29 mouse cellular contexts compared by ENCODE assay signal in the genomic region with DNA sequence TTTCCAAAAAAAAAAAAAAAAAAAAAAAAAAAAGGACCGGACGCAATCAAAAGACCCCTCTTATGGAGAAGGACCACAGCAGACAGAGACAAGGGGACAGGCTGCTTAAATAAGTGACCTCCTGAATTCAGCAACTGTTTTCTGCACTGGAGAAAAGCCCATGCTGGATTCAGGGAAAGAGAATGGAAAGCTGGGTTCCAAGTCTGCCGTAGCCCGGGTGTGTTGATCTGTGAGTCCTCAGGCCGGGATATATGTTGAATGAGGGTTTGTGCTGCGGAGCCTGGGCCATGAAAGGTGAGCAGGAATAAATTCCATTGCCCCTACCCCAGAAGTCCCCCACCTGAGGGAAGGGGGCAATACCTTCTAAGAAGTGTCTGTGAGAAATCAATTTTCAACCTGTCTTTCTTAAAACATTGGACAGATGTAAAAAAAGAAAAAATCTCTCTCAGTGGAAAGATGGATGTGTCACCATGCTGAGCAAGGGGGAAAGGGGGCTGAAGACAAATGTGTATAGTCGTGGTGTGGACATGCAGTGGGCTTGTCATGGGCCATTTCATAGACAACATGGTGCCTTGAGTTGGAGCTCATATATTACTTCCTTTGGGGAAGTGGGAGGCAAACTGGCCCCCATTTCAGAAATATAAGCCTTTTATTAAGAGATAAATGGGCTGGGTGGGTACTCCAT. TPM values are rescaled to one million over a fixed set of nuclear protein-coding genes. Genes with fewer than 3 reads are reported as not detected.
DNase-seq lines count a peak whose midpoint lies in the region; ATAC-seq and TF ChIP-seq lines count a peak whose summit lies in the region.
"Had no signal": no experiment of that assay in that cellular context is flagged by ENCODE, and none has a peak within 500 bp of the region (broad histone marks: within the 10 kb centered on the region; RNA-seq: fewer than 3 reads in every experiment).

No protein-coding gene starts in this region.

- no peaks in the 10 kb centered on the region for H3K36me3 ChIP-seq in heart, embryonic 13.5 days
- H3K36me3 ChIP-seq in midbrain, embryonic 10.5 days, result peaks cover 20% of the 10 kb centered on the region
- no peaks in the 10 kb centered on the region for H3K36me3 ChIP-seq in midbrain, postnatal 0 days (ENCODE audit: insufficient read depth, low read length)
- no peaks in the 10 kb centered on the region for H3K36me3 ChIP-seq in limb, embryonic 13.5 days
- H3K36me3 ChIP-seq: embryonic facial prominence, embryonic 12.5 days; G1E; hindbrain, embryonic 12.5 days; neural tube, embryonic 12.5 days had no signal

- peak overlapping the region; percentile 69 for H3K4me3 ChIP-seq in gastrocnemius, adult 2 months
- H3K4me3 ChIP-seq in heart, embryonic 13.5 days, result peak overlapping the region; percentile 14; the same call in 1 of the 2 replicates
- peak overlapping the region; percentile 48 for H3K4me3 ChIP-seq in midbrain, embryonic 10.5 days
- H3K4me3 ChIP-seq in midbrain, postnatal 0 days (ENCODE audit: low read depth, low read length), result no peak overlapping the region
- H3K4me3 ChIP-seq in limb, embryonic 13.5 days, result no peak overlapping the region
- H3K4me3 ChIP-seq: embryonic facial prominence, embryonic 12.5 days; erythroblast, embryonic 14.5 days; hindbrain, embryonic 12.5 days; left cerebral cortex, adult 2 months; neural tube, embryonic 12.5 days had no signal

- intact Hi-C loops in gastrocnemius, adult 2 months (cut with DNase I), result no loop called here

- no peak for DNase-seq in gastrocnemius, adult 2 months
- no peak for DNase-seq in gastrocnemius, postnatal 4 days (ENCODE audit: low spot score in 2 of 2)
- no peak for DNase-seq in heart, adult 8-10 months (ENCODE audit: low spot score)
- DNase-seq in midbrain, embryonic 10.5 days (ENCODE audit: low spot score), result peak; percentile 50
- DNase-seq in midbrain, postnatal 0 days (ENCODE audit: low spot score), result no peak
- DNase-seq: B cell, adult 2 months; cerebellum, adult 9-10 months; right cerebral cortex, postnatal 25 days; spleen, adult 18-20 months had no signal

- peak overlapping the region; percentile 86 for H3K27ac ChIP-seq in gastrocnemius, adult 2 months
- H3K27ac ChIP-seq in heart, embryonic 13.5 days (replicated peaks), result peak overlapping the region; percentile 79
- peak overlapping the region; percentile 85 for H3K27ac ChIP-seq in midbrain, embryonic 10.5 days (replicated peaks)
- no peak overlapping the region for H3K27ac ChIP-seq in midbrain, postnatal 0 days (ENCODE audit: low read depth, low read length)
- no peak overlapping the region for H3K27ac ChIP-seq in limb, embryonic 13.5 days
- H3K27ac ChIP-seq: embryonic facial prominence, embryonic 12.5 days; hindbrain, embryonic 12.5 days; kidney, postnatal 0 days; left cerebral cortex, adult 2 months; macrophage; neural tube, embryonic 12.5 days had no signal

- no peak for TF ChIP-seq CTCF in gastrocnemius, adult 2 months (IDR thresholded peaks at IDR 0.05)
- no peak for TF ChIP-seq CTCF in midbrain, postnatal 0 days (IDR thresholded peaks at IDR 0.05)

- no peaks in the 10 kb centered on the region for H3K27me3 ChIP-seq in heart, embryonic 13.5 days (replicated peaks)
- peaks cover 9% of the 10 kb centered on the region; the same call in 1 of the 2 replicates for H3K27me3 ChIP-seq in midbrain, embryonic 10.5 days (ENCODE audit: low read depth, poor library complexity, severe bottlenecking)
- H3K27me3 ChIP-seq in midbrain, postnatal 0 days (ENCODE audit: insufficient read depth, low read length), result no peaks in the 10 kb centered on the region
- no peaks in the 10 kb centered on the region for H3K27me3 ChIP-seq in limb, embryonic 13.5 days
- H3K27me3 ChIP-seq: CH12.LX; hindbrain, embryonic 12.5 days had no signal

- peak overlapping the region; percentile 40 for H3K4me2 ChIP-seq in heart, embryonic 13.5 days
- H3K4me2 ChIP-seq in midbrain, postnatal 0 days (ENCODE audit: low read depth, low read length, poor library complexity, severe bottlenecking), result no peak overlapping the region
- no peak overlapping the region for H3K4me2 ChIP-seq in limb, embryonic 13.5 days (replicated peaks)
- H3K4me2 ChIP-seq: embryonic facial prominence, embryonic 12.5 days; hindbrain, embryonic 12.5 days; neural tube, embryonic 12.5 days had no signal

- no peak overlapping the region for H3K9ac ChIP-seq in heart, embryonic 13.5 days
- H3K9ac ChIP-seq in midbrain, postnatal 0 days (replicated peaks; ENCODE audit: low read length, poor library complexity, severe bottlenecking), result no peak overlapping the region
- H3K9ac ChIP-seq in limb, embryonic 13.5 days, result no peak overlapping the region
- H3K9ac ChIP-seq: embryonic facial prominence, embryonic 12.5 days; hindbrain, embryonic 12.5 days; neural tube, embryonic 12.5 days had no signal

- 37% methylated on average over 7 of the region's 7 CpGs for WGBS in heart, embryonic 13.5 days
- WGBS in midbrain, embryonic 10.5 days, result 15% methylated on average over 7 of the region's 7 CpGs
- 24% methylated on average over 7 of the region's 7 CpGs for WGBS in midbrain, postnatal 0 days
- 64% methylated on average over 7 of the region's 7 CpGs for WGBS in limb, embryonic 13.5 days

- no peak for ATAC-seq in heart, embryonic 13.5 days (ENCODE audit: extremely low read depth, insufficient number of reproducible peaks, low FRiP score, low TSS enrichment)
- no peak for ATAC-seq in midbrain, postnatal 0 days (ENCODE audit: low FRiP score)
- ATAC-seq in limb, embryonic 13.5 days (ENCODE audit: low FRiP score, low read depth), result 0 out of 2 replicates have a peak, but pooled peaks have one; percentile 5
- ATAC-seq: forebrain, embryonic 14.5 days; inflammation-experienced regulatory T-cells, adult 6 months; lung, postnatal 0 days had no signal

- peaks cover 27% of the 10 kb centered on the region for H3K4me1 ChIP-seq in heart, embryonic 13.5 days
- H3K4me1 ChIP-seq in midbrain, embryonic 10.5 days, result peaks cover 80% of the 10 kb centered on the region
- 0 out of 2 replicates have a peak, but pooled peaks cover 4% of the 10 kb centered on the region for H3K4me1 ChIP-seq in midbrain, postnatal 0 days (ENCODE audit: insufficient read depth, low read length)
- peaks cover 21% of the 10 kb centered on the region for H3K4me1 ChIP-seq in limb, embryonic 13.5 days

- no peaks in the 10 kb centered on the region for H3K9me3 ChIP-seq in heart, embryonic 13.5 days
- H3K9me3 ChIP-seq in midbrain, embryonic 10.5 days (replicated peaks), result no peaks in the 10 kb centered on the region
- no peaks in the 10 kb centered on the region for H3K9me3 ChIP-seq in midbrain, postnatal 0 days (ENCODE audit: low read length)
- no peaks in the 10 kb centered on the region for H3K9me3 ChIP-seq in limb, embryonic 13.5 days
- H3K9me3 ChIP-seq: embryonic facial prominence, embryonic 12.5 days; hindbrain, embryonic 12.5 days; neural tube, embryonic 12.5 days had no signal

RNA-seq across cellular contexts. Expression of gene Lrtm1, which starts 0.5 kb away (rescaled TPM):
- total RNA-seq in gastrocnemius, adult 2 months (2021), result 10 to 100 TPM; 20.3 to 37.6 TPM
- 10 to 100 TPM; 30.9 to 34.2 TPM for total RNA-seq in gastrocnemius, postnatal 4 days (2021)
- polyA plus RNA-seq in heart, embryonic 13.5 days (2015; fragmentation: Nextera tagmentation; extraction: Ambion mirVana), result 1.5 and 1.9 TPM in 2 replicates
- 100 to 1,000 TPM; 187 to 250 (median 230) TPM for total RNA-seq in heart, adult 8-10 months (2022)
- 17.5 and 27.2 TPM in 2 replicates for polyA plus RNA-seq in midbrain, embryonic 10.5 days (2016; fragmentation: Nextera tagmentation; extraction: Ambion mirVana)
- not detected in 2 replicates for total RNA-seq in midbrain, postnatal 0 days (2014; rRNA removed)
- polyA plus RNA-seq in midbrain, postnatal 0 days (2015; fragmentation: Nextera tagmentation; extraction: Ambion mirVana), result 0.12 TPM in 2 replicates
- polyA plus RNA-seq in limb, embryonic 13.5 days (2015; fragmentation: Nextera tagmentation; extraction: Ambion mirVana), result 0.93 and 1.0 TPM in 2 replicates
- total RNA-seq: adrenal gland, postnatal 36 days; CH12.LX; common myeloid progenitor, adult 5-6 weeks; layer of hippocampus, postnatal 10 days; left cerebral cortex, adult 2 months; left cerebral cortex, postnatal 36 days had no signal
- polyA plus RNA-seq: forebrain, embryonic 14.5 days; G1E; inflammation-experienced regulatory T-cells, adult 6 months; lung, postnatal 0 days; macrophage; Patski; thymus, postnatal 0 days had no signal

Comparison
In these comparisons a context has a peak if more than half of its experiments do, and no peak if none do; other contexts are left out.
1. H3K27ac ChIP-seq: peak in gastrocnemius, adult 2 months (single experiment), heart, embryonic 13.5 days (single experiment) and midbrain, embryonic 10.5 days (single experiment); none in midbrain, postnatal 0 days (single experiment) and limb, embryonic 13.5 days (single experiment).
2. H3K4me3 ChIP-seq: peak in gastrocnemius, adult 2 months (single experiment), heart, embryonic 13.5 days (single experiment) and midbrain, embryonic 10.5 days (single experiment); none in midbrain, postnatal 0 days (single experiment) and limb, embryonic 13.5 days (single experiment).
3. RNA of gene Lrtm1, which starts 0.5 kb away (total RNA-seq): 187 to 250 TPM in heart, adult 8-10 months, 20.3 to 37.6 TPM in gastrocnemius, adult 2 months and 30.9 to 34.2 TPM in gastrocnemius, postnatal 4 days; not detected in midbrain, postnatal 0 days; every median in the first group is over 10 times any median in the second.